Mouse (Mus musculus) limb, embryonic 12.5 days (tissue): ENCODE data around the gene Nudt15. TPM values are rescaled to one million over a fixed set of nuclear protein-coding genes. Genes with fewer than 3 reads are reported as not detected.
"Not testable (repeated sequence)": the region's sequence is repeated elsewhere in the genome, so short reads cannot be mapped to it uniquely, and the experiment has no call there.

Source experiments
- ATAC-seq: fragments of 200-750 bp; cut with Nextera tagmentation; 2 replicates; pipeline ENCODE4 v1.8.0; 2017; ENCODE audit warnings: low read depth, moderate TSS enrichment; ENCODE audit not compliant: insufficient number of reproducible peaks, insufficient read depth, low FRiP score, low TSS enrichment
- H3K27ac ChIP-seq: fragments of 300-500 bp; sonication (generic); 2 replicates; pipeline ENCODE4 v1.5.1; 2016; ENCODE audit warnings: mild to moderate bottlenecking, moderate library complexity
- H3K27me3 ChIP-seq: fragments of 300-500 bp; sonication (generic); 2 replicates; pipeline ENCODE4 v1.6.1; 2016; ENCODE audit warnings: mild to moderate bottlenecking, moderate library complexity
- H3K36me3 ChIP-seq: fragments of 300-500 bp; sonication (generic); 2 replicates; pipeline ENCODE4 v1.6.1; 2016; ENCODE audit warnings: mild to moderate bottlenecking, moderate library complexity
- H3K4me1 ChIP-seq: fragments of 300-500 bp; sonication (generic); replicated peaks from 2 replicates; pipeline ENCODE4 v1.6.1; 2016
- H3K4me2 ChIP-seq: fragments of 300-500 bp; sonication (generic); 2 replicates; pipeline ENCODE4 v1.6.1; 2016; ENCODE audit warnings: mild to moderate bottlenecking, moderate library complexity
- H3K4me3 ChIP-seq: fragments of 300-500 bp; sonication (generic); replicated peaks from 2 replicates; pipeline ENCODE4 v1.5.1; 2016; ENCODE audit warnings: mild to moderate bottlenecking
- H3K9ac ChIP-seq: fragments of 300-500 bp; sonication (generic); replicated peaks from 2 replicates; pipeline ENCODE4 v1.6.1; 2016; ENCODE audit warnings: mild to moderate bottlenecking, moderate library complexity
- H3K9me3 ChIP-seq: fragments of 300-500 bp; sonication (generic); 2 replicates; pipeline ENCODE4 v1.6.1; 2016; ENCODE audit warnings: mild to moderate bottlenecking, moderate library complexity
- WGBS: fragments of 180-500 bp; shearing (Covaris S2); methylation state at CpG from one replicate; pipeline ENCODE4 v1.1.7; 2016; 5-methylcytosine and 5-hydroxymethylcytosine counted together
- polyA plus RNA-seq: library from polyadenylated mRNA; unstranded; fragments of >200 nt; fragmentation: Nextera tagmentation; extraction: Ambion mirVana; gene quantifications from 2 replicates; pipeline ENCODE4 v1.2.1, GENCODE M21; 2016

Nudt15 gene
- 6.4 and 6.8 TPM in 2 replicates for polyA plus RNA-seq

DNA sequence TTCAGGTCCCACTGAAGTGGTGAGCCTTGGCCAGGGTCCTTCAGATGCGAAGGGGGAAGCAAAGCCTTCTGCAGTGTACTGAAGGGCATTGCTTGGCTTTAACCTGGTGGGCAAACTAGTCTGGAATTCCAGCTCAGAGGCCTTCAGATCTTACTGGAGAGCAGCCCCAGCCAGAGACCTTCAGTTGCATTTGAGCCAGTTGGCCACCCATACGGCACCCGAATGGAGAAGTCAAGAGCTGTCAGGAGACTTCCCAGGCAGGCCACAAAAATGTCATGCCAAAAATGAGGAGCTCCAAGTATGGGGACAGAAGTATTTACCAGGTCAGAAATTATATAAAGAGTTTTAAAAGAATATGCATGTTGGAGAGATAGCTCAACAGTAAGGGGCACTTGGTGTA is at the start of gene Nudt15:
Gene Nudt15 (minus strand): TSS at position 192 of the 400 bp plus-strand sequence.
- no peaks in the 10 kb centered on the region; the same call in 1 of the 2 replicates for H3K27me3 ChIP-seq
- no peak within 1 kb of the TSS for H3K4me2 ChIP-seq
- 89% methylated on average over 3 of the region's 3 CpGs for WGBS
- H3K27ac ChIP-seq: no peak within 1 kb of the TSS
- H3K4me3 ChIP-seq: no peak within 1 kb of the TSS
- no peak for ATAC-seq
- no peaks in the 10 kb centered on the region for H3K36me3 ChIP-seq
- H3K9ac ChIP-seq: no peak within 1 kb of the TSS
- H3K9me3 ChIP-seq: no peaks in the 10 kb centered on the region
- H3K4me1 ChIP-seq: no peaks in the 10 kb centered on the region

DNA sequence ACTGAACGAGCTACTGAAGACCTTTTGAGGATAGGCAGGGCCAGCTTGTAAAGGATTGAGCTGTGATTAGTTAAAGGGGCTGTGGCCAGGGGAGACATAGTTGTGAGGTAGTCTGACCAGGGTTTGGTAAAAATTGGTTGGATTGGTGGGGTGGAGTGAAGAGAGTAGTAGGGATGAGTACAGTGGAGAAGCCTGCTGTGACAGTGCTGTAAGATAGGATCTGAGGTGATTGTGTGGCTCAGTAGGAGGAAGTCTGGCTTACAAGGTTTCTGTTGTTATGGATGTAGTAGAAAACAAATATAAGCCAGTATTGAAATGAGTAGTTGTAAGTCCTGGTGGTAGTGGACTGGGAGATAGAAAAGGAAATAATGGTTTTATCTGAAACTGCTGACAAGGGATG is 44.1 kb upstream of the Nudt15 start:
- Histone ChIP-seq H3K36me3 (peaks cover 64% of the 10 kb centered on the region), H3K4me3 (no peak overlapping the region), H3K4me1 (no peaks in the 10 kb centered on the region), H3K27ac (no peak overlapping the region), H3K27me3 (no peaks in the 10 kb centered on the region), H3K9ac (no peak overlapping the region), H3K4me2 (no peak overlapping the region), H3K9me3 (no peaks in the 10 kb centered on the region)
- ATAC-seq: no peak
- 84% methylated on average over 1 of the region's 1 CpGs for WGBS

- no peak overlapping the region for H3K4me2 ChIP-seq
- no peaks in the 10 kb centered on the region for H3K27me3 ChIP-seq
- no peak overlapping the region for H3K4me3 ChIP-seq
- WGBS: 81% methylated on average over 1 of the region's 1 CpGs
- H3K9ac ChIP-seq: no peak overlapping the region
- H3K4me1 ChIP-seq: no peaks in the 10 kb centered on the region
- no peak overlapping the region for H3K27ac ChIP-seq
- no peak for ATAC-seq
- H3K36me3 ChIP-seq: peaks cover 38% of the 10 kb centered on the region
- no peaks in the 10 kb centered on the region for H3K9me3 ChIP-seq
Measured at GRCm38 (mm10) chr14:73588080-73588479, 40.0 kb upstream of the Nudt15 start.

DNA sequence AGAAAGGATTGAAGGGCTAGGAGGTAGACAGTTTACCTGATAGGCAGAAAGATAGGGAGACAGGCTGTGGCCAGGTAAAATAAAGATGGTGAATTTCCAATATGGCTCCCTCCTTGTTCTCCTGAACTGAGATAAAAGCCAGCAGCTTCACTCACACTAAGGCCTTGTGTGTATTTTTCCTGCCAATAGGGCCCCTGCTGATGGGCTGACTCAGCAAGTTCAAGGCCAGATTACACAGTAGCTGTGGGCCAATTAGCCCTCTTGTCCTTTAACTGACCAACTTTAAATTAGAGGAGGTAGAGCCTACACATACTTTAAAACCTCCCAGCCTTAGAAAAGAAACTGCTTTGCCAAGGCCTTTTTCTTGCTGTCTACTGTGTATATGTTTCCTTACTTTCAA is 28.3 kb upstream of the Nudt15 start:
- no peak overlapping the region for H3K27ac ChIP-seq
- no peak overlapping the region for H3K9ac ChIP-seq
- H3K36me3 ChIP-seq: peaks cover 51% of the 10 kb centered on the region
- no peak overlapping the region for H3K4me2 ChIP-seq
- no peaks in the 10 kb centered on the region for H3K4me1 ChIP-seq
- H3K4me3 ChIP-seq: no peak overlapping the region
- no peaks in the 10 kb centered on the region for H3K9me3 ChIP-seq
- no peak for ATAC-seq
- no peaks in the 10 kb centered on the region for H3K27me3 ChIP-seq

GRCm38 (mm10) chr14:73574053-73574452 is 26.0 kb upstream of the Nudt15 start:
- Histone ChIP-seq H3K4me2 (no peak overlapping the region), H3K9ac (no peak overlapping the region), H3K9me3 (no peaks in the 10 kb centered on the region), H3K4me1 (no peaks in the 10 kb centered on the region), H3K27me3 (no peaks in the 10 kb centered on the region), H3K27ac (no peak overlapping the region), H3K36me3 (peaks cover 50% of the 10 kb centered on the region), H3K4me3 (no peak overlapping the region)
- WGBS: 92% methylated on average over 5 of the region's 5 CpGs
- ATAC-seq: no peak

GRCm38 (mm10) chr14:73571143-73571542 is 23.1 kb upstream of the Nudt15 start:
- H3K27me3 ChIP-seq: no peaks in the 10 kb centered on the region
- no peak overlapping the region for H3K9ac ChIP-seq
- no peaks in the 10 kb centered on the region for H3K9me3 ChIP-seq
- no peak for ATAC-seq
- no peak overlapping the region for H3K4me2 ChIP-seq
- no peak overlapping the region for H3K4me3 ChIP-seq
- no peak overlapping the region for H3K27ac ChIP-seq
- WGBS: 95% methylated on average over 4 of the region's 4 CpGs
- H3K4me1 ChIP-seq: no peaks in the 10 kb centered on the region
- peaks cover 47% of the 10 kb centered on the region for H3K36me3 ChIP-seq

- H3K36me3 ChIP-seq: peaks cover 37% of the 10 kb centered on the region
- not testable (repeated sequence) for H3K27ac ChIP-seq, H3K4me3 ChIP-seq, ATAC-seq, H3K9me3 ChIP-seq, H3K4me1 ChIP-seq, H3K27me3 ChIP-seq, H3K9ac ChIP-seq, H3K4me2 ChIP-seq
- 91% methylated on average over 4 of the region's 4 CpGs for WGBS
Measured at GRCm38 (mm10) chr14:73569831-73570230, 21.8 kb upstream of the Nudt15 start.

- peak overlapping the region; percentile 97 for H3K9ac ChIP-seq
- peaks cover 12% of the 10 kb centered on the region for H3K4me1 ChIP-seq
- peak overlapping the region; percentile 70 for H3K4me2 ChIP-seq
- no peaks in the 10 kb centered on the region for H3K9me3 ChIP-seq
- 2% methylated on average over 10 of the region's 10 CpGs for WGBS
- no peaks in the 10 kb centered on the region for H3K27me3 ChIP-seq
- peaks cover 12% of the 10 kb centered on the region for H3K36me3 ChIP-seq
- peak overlapping the region; percentile 94 for H3K4me3 ChIP-seq
- peak; percentile 69 for ATAC-seq
- H3K27ac ChIP-seq: peak overlapping the region; percentile 85
Measured at GRCm38 (mm10) chr14:73553122-73553696, 5.2 kb upstream of the Nudt15 start.

DNA sequence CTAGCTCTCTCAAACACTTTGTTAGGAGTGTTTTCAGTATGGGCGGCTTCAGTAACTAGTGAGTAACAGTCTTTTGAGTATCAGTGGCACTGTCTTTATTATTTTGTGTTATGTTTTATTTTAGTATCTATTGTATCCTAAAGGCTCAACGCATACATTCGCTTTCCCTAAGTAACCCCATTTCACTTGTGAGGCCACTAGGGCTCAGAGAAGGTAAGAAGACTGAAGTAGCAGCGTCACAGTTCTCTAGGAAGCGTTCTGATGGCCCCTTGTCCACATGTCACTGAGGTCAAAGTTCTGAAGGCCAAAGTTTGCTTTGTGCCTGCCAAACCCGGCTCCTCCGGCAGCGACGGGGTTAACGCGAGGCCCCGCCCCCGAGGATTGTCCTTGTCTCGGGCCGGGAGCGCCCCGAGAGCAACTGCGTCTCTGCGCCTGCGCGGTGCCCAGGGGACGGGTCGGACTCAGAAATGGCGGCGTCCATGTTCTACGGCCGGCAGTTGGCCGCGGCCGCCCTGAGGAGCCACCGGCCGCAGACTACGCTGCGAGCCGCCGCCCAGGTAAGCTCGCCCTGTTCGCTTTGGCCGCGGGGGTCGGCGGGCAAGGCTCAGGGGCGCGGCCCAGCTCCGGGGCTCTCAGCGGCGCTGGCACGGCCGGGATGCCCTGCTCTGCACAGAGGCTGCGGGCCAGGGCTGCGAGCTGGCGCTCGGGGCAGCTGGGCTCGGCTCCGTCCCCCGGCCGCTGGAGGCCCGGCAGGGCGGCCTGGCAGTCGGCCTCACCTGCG is 4.5 kb upstream of the Nudt15 start:
- Histone ChIP-seq H3K9me3 (no peaks in the 10 kb centered on the region), H3K9ac (peak overlapping the region; percentile 97), H3K4me1 (peaks cover 12% of the 10 kb centered on the region), H3K27me3 (no peaks in the 10 kb centered on the region), H3K4me3 (peak overlapping the region; percentile 94), H3K27ac (peak overlapping the region; percentile 85), H3K4me2 (peak overlapping the region; percentile 70), H3K36me3 (peaks cover 12% of the 10 kb centered on the region)
- peak; percentile 93 for ATAC-seq
- WGBS: 4% methylated on average over 61 of the region's 61 CpGs

DNA sequence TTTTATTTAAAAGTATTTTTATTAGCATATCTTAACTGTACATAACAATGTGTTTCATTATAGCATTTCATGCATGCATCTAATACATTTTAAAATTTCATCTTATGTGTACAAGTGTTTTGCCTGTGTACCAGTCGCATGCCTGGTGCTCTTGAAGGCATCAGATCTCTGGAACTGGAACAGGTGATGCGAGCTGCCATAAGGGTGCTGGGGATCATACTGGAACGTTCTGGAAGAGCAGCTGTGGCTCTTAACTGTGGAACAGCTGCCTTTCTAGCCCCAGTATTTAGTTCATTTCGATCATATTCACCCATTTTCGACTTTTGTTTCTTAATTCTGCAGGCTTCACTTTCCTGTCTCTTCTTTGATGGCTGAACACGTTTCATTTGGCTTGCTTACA is 3.1 kb upstream of the Nudt15 start:
- no peak overlapping the region for H3K4me3 ChIP-seq
- H3K27me3 ChIP-seq: no peaks in the 10 kb centered on the region; the same call in 1 of the 2 replicates
- no peaks in the 10 kb centered on the region for H3K9me3 ChIP-seq
- no peak overlapping the region for H3K27ac ChIP-seq
- no peak for ATAC-seq
- no peak overlapping the region for H3K9ac ChIP-seq
- WGBS: 76% methylated on average over 6 of the region's 6 CpGs
- H3K36me3 ChIP-seq: peaks cover 9% of the 10 kb centered on the region
- peaks cover 12% of the 10 kb centered on the region for H3K4me1 ChIP-seq
- no peak overlapping the region for H3K4me2 ChIP-seq

DNA sequence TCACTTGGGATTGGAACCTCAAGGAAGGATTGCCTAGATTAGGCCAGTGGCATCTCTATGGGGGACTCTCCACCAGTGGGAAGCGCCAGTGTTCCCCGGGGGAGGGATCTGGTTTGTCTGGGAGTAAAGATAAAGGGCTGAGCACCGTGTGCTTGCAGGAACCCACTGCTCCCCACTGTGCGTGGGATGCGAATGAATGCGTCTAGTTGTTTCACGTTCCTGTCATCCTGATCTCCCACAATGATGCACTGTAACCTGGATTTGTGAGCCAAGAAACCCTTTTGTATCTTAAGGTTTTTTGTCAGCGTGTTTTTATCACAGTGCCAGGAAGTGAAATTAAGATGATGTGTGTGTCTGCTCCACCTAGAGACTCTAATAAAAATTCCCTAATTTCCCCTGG is 2.7 kb upstream of the Nudt15 start:
- Histone ChIP-seq H3K36me3 (peaks cover 5% of the 10 kb centered on the region; the same call in 1 of the 2 replicates), H3K27me3 (no peaks in the 10 kb centered on the region; the same call in 1 of the 2 replicates)
- WGBS: 60% methylated on average over 8 of the region's 8 CpGs

More for the DNA sequence above, 2.7 kb upstream of the Nudt15 start:
- no peak for ATAC-seq
- Histone ChIP-seq H3K27ac (no peak overlapping the region), H3K9ac (no peak overlapping the region), H3K4me1 (peaks cover 12% of the 10 kb centered on the region), H3K9me3 (no peaks in the 10 kb centered on the region), H3K4me3 (no peak overlapping the region), H3K4me2 (no peak overlapping the region)
